Mouse (Mus musculus): Measurements from ENCODE around the gene Ccdc92b.
"Not testable (repeated sequence)": the region's sequence is repeated elsewhere in the genome, so short reads cannot be mapped to it uniquely, and the experiment has no call there.

The Ccdc92b gene

GRCm38 (mm10) chr11:74619201-74619955 lies at the start of gene Ccdc92b:
Gene Ccdc92b, plus strand, starts transcription at chr11:74619605.
- DNase-seq (ENCODE audit: extremely low spot score) = peak; percentile 89

GRCm38 (mm10) chr11:74569735-74570134 lies 49.7 kb upstream of the Ccdc92b start:
- DNase-seq (ENCODE audit: extremely low spot score) = no peak

DNA sequence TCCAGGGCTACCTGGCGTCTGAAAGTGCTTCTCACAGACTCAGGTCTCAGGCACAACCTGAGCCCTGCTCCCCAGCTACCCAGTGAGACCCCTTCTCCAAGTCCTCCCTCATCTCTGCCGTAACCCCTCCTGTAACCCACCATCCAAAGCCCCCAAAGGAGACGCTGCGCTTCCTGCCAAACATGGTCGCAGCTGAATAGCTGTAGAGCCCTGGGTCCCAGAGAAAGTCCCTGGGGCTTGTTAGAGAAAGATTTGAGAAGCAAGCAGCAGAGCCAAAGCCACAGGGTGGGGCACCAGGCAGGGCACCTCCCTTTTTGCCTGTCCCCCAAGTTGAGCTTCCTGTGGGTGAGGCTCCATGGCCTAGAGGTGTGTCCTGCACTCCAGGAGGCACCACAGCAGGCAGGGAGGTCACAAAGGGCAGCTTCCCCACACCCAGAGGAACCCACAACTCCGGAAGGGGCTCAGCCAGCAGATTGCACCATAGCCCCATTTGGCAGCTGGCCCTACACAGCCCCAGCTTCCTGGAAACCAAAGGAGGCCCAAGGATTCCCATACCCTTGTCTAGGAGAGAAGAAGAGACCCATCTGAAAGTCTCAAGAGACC lies 46.8 kb upstream of the Ccdc92b start:
- DNase-seq (ENCODE audit: extremely low spot score) = no peak

- no peak for DNase-seq (ENCODE audit: extremely low spot score)
Observed at GRCm38 (mm10) chr11:74574768-74575434, 44.5 kb upstream of the Ccdc92b start.

DNA sequence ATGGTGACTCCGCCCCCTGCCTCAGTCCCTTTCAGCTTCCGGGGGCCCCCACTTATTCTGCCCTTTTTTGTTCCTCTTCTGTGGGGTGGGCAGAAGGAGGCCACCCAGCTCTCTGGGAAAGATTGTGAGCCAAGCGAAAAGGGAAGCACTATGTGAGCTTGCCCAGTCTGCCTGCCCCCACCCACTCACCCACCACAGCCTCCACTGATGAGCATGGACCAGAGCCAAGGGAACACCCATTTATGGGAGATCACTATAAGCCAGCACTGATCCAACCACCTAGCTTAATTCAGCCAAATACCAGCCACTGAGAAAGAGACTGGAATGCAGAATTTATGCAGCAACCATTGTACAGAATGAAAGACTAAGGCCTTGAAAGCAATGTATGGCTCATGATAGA lies 43.5 kb upstream of the Ccdc92b start:
- DNase-seq (ENCODE audit: extremely low spot score) = no peak

DNA sequence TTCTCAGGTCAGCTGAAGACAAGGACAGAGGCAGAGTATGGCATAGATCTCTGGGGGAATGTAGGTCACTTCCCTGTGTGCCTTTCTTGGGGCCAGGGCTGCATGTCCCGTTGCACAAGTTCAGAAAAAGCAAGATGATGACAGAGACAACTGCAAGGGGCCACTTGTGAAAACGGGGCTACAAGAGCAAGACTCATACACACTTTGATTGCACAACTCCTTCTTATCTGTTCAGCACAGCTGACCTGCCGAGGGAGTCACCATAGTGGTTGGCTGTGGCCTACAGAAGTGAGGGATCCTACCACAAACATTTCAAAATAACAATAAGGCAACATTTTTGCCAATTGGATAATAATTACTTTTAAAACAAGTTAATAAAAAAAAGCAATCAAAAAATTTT lies 42.3 kb upstream of the Ccdc92b start:
- DNase-seq (ENCODE audit: extremely low spot score) = no peak

DNA sequence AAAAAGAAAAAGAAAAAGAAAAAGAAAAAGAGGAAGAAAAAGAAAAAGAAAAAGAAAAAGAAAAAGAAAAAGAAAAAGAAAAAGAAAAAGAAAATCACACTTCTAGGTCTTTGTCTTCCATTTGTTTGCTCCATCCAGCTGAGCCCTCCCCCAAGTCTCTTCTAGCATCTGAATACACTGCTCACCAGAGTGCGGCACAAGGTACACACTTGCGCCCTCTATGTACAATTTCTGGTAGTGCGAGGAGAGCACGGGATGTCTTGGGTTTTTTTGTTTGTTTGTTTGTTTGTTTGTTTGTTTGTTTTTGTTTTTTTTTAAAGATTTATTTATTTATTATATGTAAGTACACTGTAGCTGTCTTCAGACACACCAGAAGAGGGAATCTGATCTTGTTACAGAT lies 38.1 kb upstream of the Ccdc92b start:
- not testable (repeated sequence) for DNase-seq (ENCODE audit: extremely low spot score)

GRCm38 (mm10) chr11:74582464-74582863 lies 36.9 kb upstream of the Ccdc92b start:
- DNase-seq (ENCODE audit: extremely low spot score) = no peak

DNA sequence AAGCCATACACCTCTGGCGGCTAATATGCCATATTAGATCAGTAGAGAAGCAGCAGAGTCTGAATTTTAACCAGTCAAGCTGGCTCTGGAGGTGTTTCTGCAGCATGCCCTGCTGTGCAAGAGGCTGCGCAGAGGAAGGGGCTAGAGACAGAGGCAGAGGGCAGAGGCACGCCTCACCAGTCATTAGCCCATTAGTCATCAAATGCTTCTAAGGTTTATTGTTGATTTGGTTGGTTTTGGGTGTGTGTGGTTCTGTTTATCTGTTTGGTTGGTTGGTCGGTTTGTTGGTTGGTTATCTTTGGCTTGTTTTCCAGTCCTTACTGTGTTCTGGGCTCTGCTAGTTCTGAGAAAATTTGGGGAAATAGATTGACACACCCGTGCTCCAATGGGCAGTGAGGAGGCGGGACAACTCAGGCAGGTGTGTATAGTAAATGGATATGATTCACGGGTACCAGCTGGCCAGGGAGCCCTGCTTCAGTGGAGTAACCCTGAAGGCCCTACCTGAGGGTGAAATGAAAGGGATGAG lies 35.5 kb upstream of the Ccdc92b start:
- DNase-seq (ENCODE audit: extremely low spot score) = no peak

DNA sequence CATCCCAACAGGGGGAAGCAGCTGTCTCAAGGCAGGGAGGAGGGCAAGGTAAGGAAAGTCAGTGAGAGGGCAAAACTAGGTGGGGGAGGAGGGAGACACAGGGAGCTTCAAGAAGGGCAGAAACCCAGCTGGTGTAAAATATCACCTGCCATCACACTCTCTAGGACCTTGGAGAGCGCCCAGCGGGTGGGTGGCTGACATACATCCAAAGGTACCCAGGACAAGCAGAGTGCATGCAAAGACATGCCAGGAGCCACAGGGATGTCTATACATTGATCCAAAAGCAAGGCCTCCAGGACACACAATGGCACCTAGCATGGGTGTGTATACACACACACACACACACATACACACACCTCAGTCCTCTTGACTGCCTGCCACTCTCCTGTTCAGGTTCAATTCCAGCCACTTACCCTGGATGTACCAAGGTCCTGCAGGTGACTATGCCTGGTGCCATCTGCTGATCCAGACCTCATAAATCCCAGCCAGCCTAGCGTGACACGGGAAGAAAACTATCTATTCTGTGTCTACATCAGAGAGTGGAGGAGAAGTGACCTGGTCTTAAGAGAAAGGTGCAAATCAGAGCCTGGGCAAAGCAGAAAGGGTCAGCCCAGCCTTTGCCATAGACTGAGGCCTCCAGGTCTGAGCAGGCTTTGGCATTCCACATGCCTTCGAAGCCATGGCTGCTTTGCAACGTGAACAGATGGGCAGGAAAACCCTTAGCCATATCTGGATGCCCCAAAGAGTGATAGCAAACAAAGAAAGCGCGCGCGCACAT lies 34.3 kb upstream of the Ccdc92b start:
- peak; percentile 29 for DNase-seq (ENCODE audit: extremely low spot score)

DNA sequence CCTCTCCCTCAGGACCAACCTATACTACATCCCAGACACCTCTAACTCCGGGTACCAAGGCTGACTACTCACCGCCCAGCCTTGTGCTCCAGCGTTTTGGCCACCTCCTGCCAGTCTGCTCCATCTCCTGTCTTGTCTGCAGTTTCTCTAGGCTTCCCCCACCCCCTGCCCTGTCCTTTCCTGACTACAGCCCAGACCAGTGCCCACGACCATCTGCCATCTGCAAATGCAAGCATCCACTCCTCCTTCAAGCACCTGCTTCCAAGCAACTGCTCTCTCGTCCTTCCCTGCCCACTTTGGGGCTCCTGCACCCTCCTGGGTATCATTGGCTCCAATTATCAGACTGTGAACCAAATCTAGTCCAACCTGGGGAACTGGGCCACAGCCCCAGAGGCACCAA lies 33.0 kb upstream of the Ccdc92b start:
- no peak for DNase-seq (ENCODE audit: extremely low spot score)

DNA sequence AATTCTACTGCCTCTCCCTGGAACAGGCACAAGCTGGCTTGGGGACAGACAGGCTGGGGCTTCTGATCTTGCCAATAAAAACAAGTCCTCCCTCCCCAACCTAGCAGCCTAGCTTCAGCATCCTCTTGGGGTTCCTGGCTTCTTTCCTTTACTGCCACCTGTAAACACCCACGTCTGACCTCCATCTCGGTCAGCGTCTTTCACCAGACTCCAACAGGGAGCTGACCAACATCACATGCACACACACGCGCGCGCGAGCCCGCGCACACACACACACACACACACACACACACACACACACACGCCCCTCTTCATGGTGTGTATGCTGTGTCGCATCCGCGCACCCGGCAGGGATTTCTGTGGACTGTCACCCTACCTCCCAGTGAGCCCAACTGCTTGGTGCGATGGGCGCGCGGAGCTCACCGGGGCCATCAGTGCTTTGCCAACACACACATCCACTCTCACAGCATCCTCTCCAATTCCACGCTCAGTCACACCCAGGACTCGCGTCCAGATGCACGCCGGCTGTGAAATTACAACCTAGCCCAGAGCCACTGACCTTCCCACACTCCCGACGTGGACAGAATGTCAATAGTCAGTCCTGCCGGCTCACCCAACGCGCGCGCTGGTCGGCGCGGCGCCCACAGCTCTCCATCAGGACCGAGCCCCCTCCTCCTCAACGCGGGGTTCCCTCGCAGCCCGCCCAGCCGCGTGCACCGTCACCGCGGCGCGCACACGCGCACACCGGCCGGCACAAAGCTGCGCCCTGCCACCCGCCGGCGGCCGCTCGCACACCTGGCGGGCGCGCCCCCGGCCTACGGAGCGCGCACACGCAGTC lies 29.8 kb upstream of the Ccdc92b start:
- no peak for DNase-seq (ENCODE audit: extremely low spot score)

- no peak for DNase-seq (ENCODE audit: extremely low spot score)
Observed at GRCm38 (mm10) chr11:74590239-74590596, 29.2 kb upstream of the Ccdc92b start.

DNA sequence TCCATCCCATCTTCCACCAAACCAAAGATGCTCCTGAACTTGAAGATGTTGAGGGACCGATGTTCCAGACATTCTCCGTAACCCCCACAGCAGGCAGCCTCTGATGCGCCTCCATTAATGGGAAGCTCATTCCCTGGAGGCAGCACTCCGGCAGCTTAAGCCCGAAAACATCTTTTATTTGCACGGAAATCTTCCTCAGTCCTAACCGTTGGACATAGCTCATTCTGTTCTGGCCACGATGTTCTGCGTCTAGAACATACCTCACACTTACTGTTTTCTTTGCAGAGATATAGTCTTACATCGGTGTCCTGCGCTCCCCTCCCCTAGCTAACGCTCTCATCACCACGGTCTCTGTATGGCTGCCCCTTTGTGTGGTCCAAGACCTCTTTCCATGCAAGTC lies 28.7 kb upstream of the Ccdc92b start:
- DNase-seq (ENCODE audit: extremely low spot score) = no peak

GRCm38 (mm10) chr11:74592246-74592645 lies 27.2 kb upstream of the Ccdc92b start:
- no peak for DNase-seq (ENCODE audit: extremely low spot score)

DNA sequence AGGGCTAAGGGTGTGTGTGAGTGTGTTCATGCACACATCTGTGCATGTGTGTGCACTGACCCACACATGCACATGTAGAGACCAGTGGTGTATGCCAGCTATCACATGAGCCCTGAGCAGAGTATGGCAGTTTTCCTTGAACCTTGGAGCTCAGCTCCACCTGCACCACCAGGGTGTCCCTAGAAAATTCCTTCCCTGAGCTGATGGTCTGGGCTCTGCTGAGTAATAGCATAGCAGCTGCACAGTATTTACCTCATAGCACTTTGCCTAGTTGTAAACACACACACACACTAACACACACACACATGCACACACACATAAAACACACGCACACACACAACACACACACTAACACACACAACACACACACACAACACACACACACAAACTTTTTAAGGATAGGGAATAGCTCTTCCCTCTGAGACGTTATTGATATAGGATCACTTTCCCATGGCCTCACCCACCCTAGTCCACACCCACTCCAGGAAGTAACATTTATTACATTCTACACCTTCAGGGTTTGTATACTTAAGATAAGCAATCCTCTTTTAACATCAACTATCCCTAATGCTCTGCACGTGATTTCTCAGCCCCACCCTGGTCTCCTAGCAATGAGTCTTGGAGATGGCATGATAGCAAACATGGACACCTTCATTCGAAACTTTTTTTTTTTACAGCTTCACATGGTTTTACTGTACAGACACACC lies 22.0 kb upstream of the Ccdc92b start:
- DNase-seq (ENCODE audit: extremely low spot score) = no peak

DNA sequence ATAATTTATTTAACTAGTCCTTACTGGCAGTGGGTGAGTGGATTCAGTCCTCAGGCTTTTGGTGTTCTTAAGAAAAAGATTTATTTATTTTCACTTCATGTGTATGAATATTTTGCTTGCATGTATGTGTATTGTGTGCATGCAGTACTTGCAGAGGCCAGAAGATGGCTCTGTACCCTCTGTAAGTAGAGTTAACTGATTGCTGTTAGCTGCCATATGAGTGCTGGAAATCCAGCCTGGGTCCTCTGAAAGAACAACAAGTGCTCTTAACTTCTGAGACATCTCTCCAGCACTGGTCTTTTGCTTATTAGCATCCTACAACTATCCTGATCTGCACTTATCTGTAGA lies 21.4 kb upstream of the Ccdc92b start:
- no peak for DNase-seq (ENCODE audit: extremely low spot score)

- DNase-seq (ENCODE audit: extremely low spot score) = no peak
Observed at GRCm38 (mm10) chr11:74602286-74602685, 17.1 kb upstream of the Ccdc92b start.

GRCm38 (mm10) chr11:74610068-74610467 lies 9.3 kb upstream of the Ccdc92b start:
- DNase-seq (ENCODE audit: extremely low spot score) = no peak

DNA sequence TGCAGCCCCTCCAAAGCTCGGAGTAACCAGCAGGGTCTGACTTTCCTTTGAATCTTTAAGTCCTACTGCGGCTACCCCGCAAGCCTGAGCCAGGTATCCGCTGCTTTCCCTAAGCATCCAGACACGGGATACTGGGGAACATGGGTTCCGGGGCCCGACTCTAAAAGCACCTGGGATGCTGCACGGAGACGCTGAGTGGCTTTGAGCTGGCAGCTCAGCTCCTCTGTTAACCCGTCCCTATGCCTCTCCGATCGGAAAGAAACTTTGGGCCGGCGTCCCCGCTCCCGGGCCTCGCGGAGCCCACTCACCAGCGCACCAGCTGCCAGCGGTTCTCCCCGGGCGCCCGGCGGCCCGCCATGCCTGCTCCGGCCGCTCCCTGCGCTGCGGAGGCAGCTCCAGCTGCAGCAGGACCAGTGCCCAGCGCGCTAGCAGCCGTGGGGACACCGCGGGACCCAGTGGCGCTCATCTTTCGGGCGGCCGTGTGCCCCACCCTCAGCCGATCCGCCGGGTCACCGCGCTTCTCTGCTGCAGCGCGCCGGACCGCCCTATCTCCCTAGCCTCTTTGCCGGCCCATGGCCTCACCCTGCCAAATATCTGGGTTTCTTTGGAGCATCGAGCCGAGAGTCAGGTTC lies 8.7 kb upstream of the Ccdc92b start, which contains the start of gene Rap1gap2:
Gene Rap1gap2 (minus strand): TSS at position 371 of the 632 bp plus-strand sequence.
- DNase-seq (ENCODE audit: extremely low spot score) = peak; percentile 39

Data from embryo, embryonic 9.5 days (tissue).